ENCODE assay signal across 8 mouse cellular contexts in the genomic region with DNA sequence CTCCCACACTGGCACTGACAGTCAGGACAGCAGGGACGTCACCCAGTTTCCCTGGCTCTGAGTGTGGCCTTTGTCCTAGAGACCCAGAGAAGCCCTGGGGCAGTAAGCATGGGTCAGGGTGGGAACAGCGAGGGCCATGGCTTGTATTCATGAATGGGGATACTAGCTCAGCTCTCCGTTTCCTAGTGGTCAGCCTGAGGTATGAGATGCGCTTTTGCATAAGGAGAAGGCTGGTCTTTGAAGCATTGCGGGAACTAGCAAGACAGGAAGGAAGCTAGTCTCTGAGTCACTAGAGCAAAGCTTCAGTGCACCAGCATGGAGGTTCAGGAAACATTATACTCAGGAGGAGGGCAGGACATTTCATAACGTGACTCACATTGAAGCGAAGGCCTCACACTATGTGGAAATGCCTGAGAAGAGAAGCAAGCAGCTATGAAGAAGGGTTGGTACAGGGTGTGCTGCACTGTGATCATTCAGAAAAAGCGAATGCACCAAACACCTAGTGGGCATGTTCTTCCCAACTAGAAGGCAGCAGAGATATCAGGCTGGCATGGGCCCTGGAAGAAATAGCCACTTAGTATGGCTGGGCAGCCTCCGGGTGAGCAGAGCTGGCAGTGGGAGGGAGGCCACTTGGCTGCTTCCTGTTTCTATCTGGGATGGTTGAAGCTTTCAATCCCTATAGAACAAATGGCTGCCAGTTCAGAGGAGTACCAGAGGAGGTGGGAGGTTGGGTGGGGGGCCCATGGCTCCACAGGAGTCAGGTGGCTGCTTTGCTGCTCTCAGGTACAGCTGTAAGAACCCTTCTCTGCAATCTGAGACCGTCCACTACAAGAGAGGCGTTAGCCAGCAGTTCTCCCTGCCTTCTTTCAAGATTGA. TPM values are rescaled to one million over a fixed set of nuclear protein-coding genes. Genes with fewer than 3 reads are reported as not detected.
DNase-seq lines count a peak whose midpoint lies in the region; ATAC-seq and TF ChIP-seq lines count a peak whose summit lies in the region.

No protein-coding gene starts in this region.

- peak; percentile 31 to 41 for DNase-seq in heart, adult 2 months
- DNase-seq in heart, postnatal 25 days (ENCODE audit: low spot score): no peak
- DNase-seq in liver, embryonic 13.5 days: no peak
- no peak for DNase-seq in gastrocnemius, postnatal 14 days
- DNase-seq in left cerebral cortex, postnatal 36 days (ENCODE audit: low spot score in 2 of 2): no peak

- 27% methylated on average over 11 of the region's 11 CpGs for WGBS in heart, adult 2 months
- 84% methylated on average over 11 of the region's 11 CpGs for WGBS in forebrain, embryonic 15.5 days
- 56% methylated on average over 11 of the region's 11 CpGs for whole genome bisulfite sequencing in liver, embryonic 13.5 days (ENCODE audit: insufficient replicate concordance)

- H3K9ac ChIP-seq in heart, adult 2 months (ENCODE audit: low read depth, low read length): 0 out of 2 replicates have a peak overlapping the region, but pooled peaks have one; percentile 7
- no peak overlapping the region for H3K9ac ChIP-seq in forebrain, embryonic 15.5 days (replicated peaks)
- no peak overlapping the region for H3K9ac ChIP-seq in liver, embryonic 13.5 days

- intact Hi-C loops in heart, adult 2 months (cut with DNase I): loop anchor here (1.0 to 2.0 kb wide), 2 partner anchors 34 to 50 kb away; no protein-coding TSS in a partner anchor
- intact Hi-C loops in heart, postnatal 25 days (cut with DNase I): loop anchor here (2.0 to 5.0 kb wide), 3 partner anchors 24 to 226 kb away; no protein-coding TSS in a partner anchor
- intact Hi-C loops in gastrocnemius, postnatal 14 days (cut with DNase I; ENCODE audit: low total_unique reads): loop anchor here (5.0 kb wide), 1 partner anchor 36 kb away; no protein-coding TSS in a partner anchor
- intact Hi-C loops in left cerebral cortex, postnatal 36 days (cut with DNase I): loop anchor here (2.0 kb wide), 2 partner anchors 26 to 34 kb away; a partner anchor contains a TSS

- H3K4me2 ChIP-seq in forebrain, embryonic 15.5 days (replicated peaks): no peak overlapping the region
- H3K4me2 ChIP-seq in liver, embryonic 13.5 days: peak overlapping the region; percentile 22; the same call in 1 of the 2 replicates

- TF ChIP-seq CTCF in heart, adult 2 months (IDR thresholded peaks at IDR 0.05): peak; percentile 15; the same call in 1 of the 2 replicates
- no peak for TF ChIP-seq CTCF in E14TG2a.4 (conservative IDR thresholded peaks at IDR 0.05; ENCODE audit: low read length)

- no peaks in the 10 kb centered on the region for H3K27me3 ChIP-seq in heart, adult 2 months (ENCODE audit: control insufficient read depth, insufficient read depth, low read length)
- H3K27me3 ChIP-seq in E14TG2a.4 (ENCODE audit: insufficient read depth, low read length): no peaks in the 10 kb centered on the region
- no peaks in the 10 kb centered on the region for H3K27me3 ChIP-seq in forebrain, embryonic 15.5 days
- no peaks in the 10 kb centered on the region for H3K27me3 ChIP-seq in liver, embryonic 13.5 days

- peak overlapping the region; percentile 58 for H3K27ac ChIP-seq in heart, adult 2 months
- peak overlapping the region; percentile 15; the same call in 1 of the 2 replicates for H3K27ac ChIP-seq in forebrain, embryonic 15.5 days (replicated peaks)
- peak overlapping the region; percentile 71 for H3K27ac ChIP-seq in liver, embryonic 13.5 days

- no peak for TF ChIP-seq POLR2A in heart, adult 2 months (IDR thresholded peaks at IDR 0.05; ENCODE audit: insufficient read depth, low read depth, low read length)

- H3K4me1 ChIP-seq in heart, adult 2 months (ENCODE audit: control insufficient read depth, insufficient read depth, low read length): peaks cover 15% of the 10 kb centered on the region
- H3K4me1 ChIP-seq in E14TG2a.4 (replicated peaks; ENCODE audit: low read depth, low read length): peaks cover 69% of the 10 kb centered on the region
- H3K4me1 ChIP-seq in forebrain, embryonic 15.5 days: 0 out of 2 replicates have a peak, but pooled peaks cover 3% of the 10 kb centered on the region
- peaks cover 25% of the 10 kb centered on the region for H3K4me1 ChIP-seq in liver, embryonic 13.5 days (replicated peaks)

- peak; percentile 49 for ATAC-seq in forebrain, embryonic 15.5 days (replicated peaks)
- ATAC-seq in liver, embryonic 13.5 days (ENCODE audit: low read depth): peak; percentile 16; the same call in 1 of the 2 replicates
- ATAC-seq in neutrophil, adult 5-6 weeks (ENCODE audit: extremely low read depth, insufficient number of reproducible peaks, low FRiP score, poor library complexity, severe bottlenecking): peak; percentile 81

- 0 out of 2 replicates have a peak, but pooled peaks have one; percentile 14 for TF ChIP-seq EP300 in heart, adult 2 months (IDR thresholded peaks at IDR 0.05; ENCODE audit: insufficient read depth, low read depth, low read length)

- H3K79me2 ChIP-seq in heart, adult 2 months (replicated peaks; ENCODE audit: control insufficient read depth, insufficient read depth, low read length): no peaks in the 10 kb centered on the region

- H3K36me3 ChIP-seq in heart, adult 2 months (ENCODE audit: control insufficient read depth, insufficient read depth, low read length): no peaks in the 10 kb centered on the region; the same call in 1 of the 2 replicates
- H3K36me3 ChIP-seq in E14TG2a.4 (ENCODE audit: insufficient read depth, low read length): peaks cover 74% of the 10 kb centered on the region
- H3K36me3 ChIP-seq in forebrain, embryonic 15.5 days: peaks cover 60% of the 10 kb centered on the region
- peaks cover 59% of the 10 kb centered on the region for H3K36me3 ChIP-seq in liver, embryonic 13.5 days

- H3K9me3 ChIP-seq in E14TG2a.4 (ENCODE audit: low read length): no peaks in the 10 kb centered on the region
- H3K9me3 ChIP-seq in forebrain, embryonic 15.5 days: no peaks in the 10 kb centered on the region
- H3K9me3 ChIP-seq in liver, embryonic 13.5 days (replicated peaks): no peaks in the 10 kb centered on the region

- H3K4me3 ChIP-seq in heart, adult 2 months: no peak overlapping the region; the same call in 1 of the 2 replicates
- H3K4me3 ChIP-seq in E14TG2a.4 (replicated peaks; ENCODE audit: low read length): 0 out of 2 replicates have a peak overlapping the region, but pooled peaks have one; percentile 14
- H3K4me3 ChIP-seq in forebrain, embryonic 15.5 days: no peak overlapping the region
- no peak overlapping the region for H3K4me3 ChIP-seq in liver, embryonic 13.5 days (replicated peaks)

RNA-seq across cellular contexts. Expression of a gene that starts 25.4 kb away (rescaled TPM):
- 10 to 100 TPM; 16.7 to 17.1 TPM for total RNA-seq in heart, adult 2 months (2021)
- 38.9 and 44.5 TPM in 2 replicates for polyA plus RNA-seq in heart, adult 2 months (2012; rRNA removed)
- 10 to 100 TPM; 20.5 to 24.3 TPM for total RNA-seq in heart, postnatal 25 days (2021)
- 138 and 139 TPM in 2 replicates for polyA plus RNA-seq in forebrain, embryonic 15.5 days (2015; fragmentation: Nextera tagmentation; extraction: Ambion mirVana)
- 53.6 and 55.1 TPM in 2 replicates for polyA plus RNA-seq in liver, embryonic 13.5 days (2015; fragmentation: Nextera tagmentation; extraction: Ambion mirVana)
- total RNA-seq in neutrophil, adult 5-6 weeks (2017): 9.9 and 17.4 TPM in 2 replicates
- 10 to 100 TPM; 23.3 to 23.8 TPM for total RNA-seq in gastrocnemius, postnatal 14 days (2021)
- 10 to 100 TPM; 70.6 to 77.8 TPM for total RNA-seq in left cerebral cortex, postnatal 36 days (2021)

RNA-seq across cellular contexts. Expression of a gene that starts 27.1 kb away (rescaled TPM):
- 100 to 1,000 TPM; 148 to 168 TPM for total RNA-seq in heart, adult 2 months (2021)
- polyA plus RNA-seq in heart, adult 2 months (2012; rRNA removed): 274 and 284 TPM in 2 replicates
- total RNA-seq in heart, postnatal 25 days (2021): 100 to 1,000 TPM; 147 to 148 TPM
- 95.8 and 102 TPM in 2 replicates for polyA plus RNA-seq in forebrain, embryonic 15.5 days (2015; fragmentation: Nextera tagmentation; extraction: Ambion mirVana)
- 22.6 and 24.5 TPM in 2 replicates for polyA plus RNA-seq in liver, embryonic 13.5 days (2015; fragmentation: Nextera tagmentation; extraction: Ambion mirVana)
- 78.8 and 85.0 TPM in 2 replicates for total RNA-seq in neutrophil, adult 5-6 weeks (2017)
- total RNA-seq in gastrocnemius, postnatal 14 days (2021): 10 to 100 TPM; 46.7 to 51.9 TPM
- 100 to 1,000 TPM; 207 to 218 TPM for total RNA-seq in left cerebral cortex, postnatal 36 days (2021)

RNA-seq across cellular contexts. Expression of a gene that starts 33.0 kb away (rescaled TPM):
- 10 to 100 TPM; 17.2 to 18.3 TPM for total RNA-seq in heart, adult 2 months (2021)
- 18.2 and 24.5 TPM in 2 replicates for polyA plus RNA-seq in heart, adult 2 months (2012; rRNA removed)
- 10 to 100 TPM; 20.2 to 20.9 TPM for total RNA-seq in heart, postnatal 25 days (2021)
- 45.1 and 47.6 TPM in 2 replicates for polyA plus RNA-seq in forebrain, embryonic 15.5 days (2015; fragmentation: Nextera tagmentation; extraction: Ambion mirVana)
- polyA plus RNA-seq in liver, embryonic 13.5 days (2015; fragmentation: Nextera tagmentation; extraction: Ambion mirVana): 12.3 and 13.3 TPM in 2 replicates
- 33.1 and 36.3 TPM in 2 replicates for total RNA-seq in neutrophil, adult 5-6 weeks (2017)
- total RNA-seq in gastrocnemius, postnatal 14 days (2021): 10 to 100 TPM; 25.2 to 26.1 TPM
- total RNA-seq in left cerebral cortex, postnatal 36 days (2021): 10 to 100 TPM; 83.9 to 86.9 TPM

RNA-seq across cellular contexts. Expression of a gene that starts 50.9 kb away (rescaled TPM):
- 10 to 100 TPM; 11.4 to 12.7 TPM for total RNA-seq in heart, adult 2 months (2021)
- 21.3 and 30.4 TPM in 2 replicates for polyA plus RNA-seq in heart, adult 2 months (2012; rRNA removed)
- total RNA-seq in heart, postnatal 25 days (2021): 10 to 100 TPM; 13.8 to 14.1 TPM
- 79.9 and 80.7 TPM in 2 replicates for polyA plus RNA-seq in forebrain, embryonic 15.5 days (2015; fragmentation: Nextera tagmentation; extraction: Ambion mirVana)
- polyA plus RNA-seq in liver, embryonic 13.5 days (2015; fragmentation: Nextera tagmentation; extraction: Ambion mirVana): 12.1 and 13.9 TPM in 2 replicates
- total RNA-seq in neutrophil, adult 5-6 weeks (2017): 81.5 and 84.8 TPM in 2 replicates
- 10 to 100 TPM in 1 of 2 experiments, 1 to 10 TPM in 1; 9.9 to 10.7 TPM for total RNA-seq in gastrocnemius, postnatal 14 days (2021)
- 10 to 100 TPM; 42.1 to 74.9 TPM for total RNA-seq in left cerebral cortex, postnatal 36 days (2021)

Comparison
In these comparisons a context has a peak if more than half of its experiments do, and no peak if none do; other contexts are left out.
1. DNase-seq: peak in heart, adult 2 months (2 of 2); none in heart, postnatal 25 days (single experiment), liver, embryonic 13.5 days (single experiment), gastrocnemius, postnatal 14 days (single experiment) and left cerebral cortex, postnatal 36 days (0 of 2).
2. H3K27ac ChIP-seq: peak in every context shown above with its lines; median percentile 71 in liver, embryonic 13.5 days; 58 in heart, adult 2 months; 15 in forebrain, embryonic 15.5 days.
3. ATAC-seq: peak in every context shown above with its lines; median percentile 81 in neutrophil, adult 5-6 weeks; 49 in forebrain, embryonic 15.5 days; 16 in liver, embryonic 13.5 days.